Mouse (Mus musculus): ENCODE data around the gene 1810024B03Rik. TPM values are rescaled to one million over a fixed set of nuclear protein-coding genes. Genes with fewer than 3 reads are reported as not detected.
A peak's percentile ranks its signal among the peaks of the same experiment; 100 is the strongest.

Gene 1810024B03Rik
- total RNA-seq (2014; rRNA removed) (0.66 TPM in 1 of 2 replicates, not detected in the other), polyA plus RNA-seq (2015; fragmentation: Nextera tagmentation; extraction: Ambion mirVana) (0.96 and 1.2 TPM in 2 replicates)

- peak; percentile 97 for ATAC-seq (ENCODE audit: low FRiP score)
- peaks cover 24% of the 10 kb centered on the region for H3K36me3 ChIP-seq (ENCODE audit: insufficient read depth, low read length)
- H3K9me3 ChIP-seq (ENCODE audit: low read length) = no peaks in the 10 kb centered on the region
- H3K27ac ChIP-seq (ENCODE audit: low read depth, low read length) = peak within 1 kb of the TSS; percentile 73
- H3K4me2 ChIP-seq (ENCODE audit: low read depth, low read length, poor library complexity, severe bottlenecking) = peak within 1 kb of the TSS; percentile 76
- peak; percentile 98 for DNase-seq (ENCODE audit: low spot score)
- no peak for TF ChIP-seq CTCF (IDR thresholded peaks at IDR 0.05)
- no peaks in the 10 kb centered on the region for H3K27me3 ChIP-seq (ENCODE audit: insufficient read depth, low read length)
- H3K4me1 ChIP-seq (ENCODE audit: insufficient read depth, low read length) = 0 out of 2 replicates have a peak, but pooled peaks cover 6% of the 10 kb centered on the region
- peak within 1 kb of the TSS; percentile 80 for H3K9ac ChIP-seq (replicated peaks; ENCODE audit: low read length, poor library complexity, severe bottlenecking)
- 13% methylated on average over 36 of the region's 36 CpGs for WGBS
- H3K4me3 ChIP-seq (ENCODE audit: low read depth, low read length) = peak within 1 kb of the TSS; percentile 82
Measured at GRCm38 (mm10) chr2:127207547-127208451, at the start of gene 1810024B03Rik, which contains the start of gene Snrnp200. 1810024B03Rik (minus strand) TSS chr2:127208280. Snrnp200 (plus strand) TSS chr2:127208386.

- H3K4me1 ChIP-seq (ENCODE audit: insufficient read depth, low read length) = no peaks in the 10 kb centered on the region; the same call in 1 of the 2 replicates
- 92% methylated on average over 6 of the region's 6 CpGs for WGBS
- H3K9me3 ChIP-seq (ENCODE audit: low read length) = no peaks in the 10 kb centered on the region
- DNase-seq (ENCODE audit: low spot score) (no peak), ATAC-seq (ENCODE audit: low FRiP score) (no peak)
- peaks cover 30% of the 10 kb centered on the region for H3K36me3 ChIP-seq (ENCODE audit: insufficient read depth, low read length)
- no peaks in the 10 kb centered on the region for H3K27me3 ChIP-seq (ENCODE audit: insufficient read depth, low read length)
- TF ChIP-seq CTCF (IDR thresholded peaks at IDR 0.05) = no peak
- H3K4me3 ChIP-seq (ENCODE audit: low read depth, low read length) = no peak overlapping the region
- H3K4me2 ChIP-seq (ENCODE audit: low read depth, low read length, poor library complexity, severe bottlenecking) = no peak overlapping the region
- no peak overlapping the region for H3K9ac ChIP-seq (replicated peaks; ENCODE audit: low read length, poor library complexity, severe bottlenecking)
- no peak overlapping the region for H3K27ac ChIP-seq (ENCODE audit: low read depth, low read length)
Measured at GRCm38 (mm10) chr2:127255294-127255693, 47.2 kb upstream of the 1810024B03Rik start.

DNA sequence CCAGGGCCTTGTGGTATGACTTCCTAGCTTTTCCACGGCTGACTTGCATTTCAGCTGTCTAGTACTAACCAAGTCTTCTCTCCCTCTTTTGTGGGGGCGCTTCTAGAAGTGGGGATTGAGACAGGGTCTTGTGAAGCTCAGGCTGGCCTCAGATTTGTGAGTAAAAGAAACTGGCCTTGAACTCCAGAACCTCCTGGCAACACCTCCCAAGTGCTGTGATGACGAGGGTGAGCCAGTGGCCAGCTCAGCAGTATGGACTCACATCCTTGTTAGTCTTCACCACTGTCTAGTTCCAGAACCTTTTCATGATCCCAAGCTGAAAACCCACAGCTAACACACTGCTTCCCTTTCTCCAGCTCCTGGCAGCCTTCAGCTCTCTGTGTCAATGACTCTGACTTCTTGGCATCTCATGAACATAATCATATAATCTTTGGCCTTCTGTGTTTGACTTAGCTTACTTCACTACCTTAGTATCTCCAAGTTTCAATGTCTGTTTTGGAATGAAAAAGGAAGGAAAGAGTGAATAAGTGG lies 46.6 kb upstream of the 1810024B03Rik start:
- H3K4me2 ChIP-seq (ENCODE audit: low read depth, low read length, poor library complexity, severe bottlenecking) = no peak overlapping the region
- ATAC-seq (ENCODE audit: low FRiP score) (no peak), DNase-seq (ENCODE audit: low spot score) (no peak)
- no peaks in the 10 kb centered on the region for H3K9me3 ChIP-seq (ENCODE audit: low read length)
- no peaks in the 10 kb centered on the region for H3K27me3 ChIP-seq (ENCODE audit: insufficient read depth, low read length)
- no peak overlapping the region for H3K4me3 ChIP-seq (ENCODE audit: low read depth, low read length)
- no peak overlapping the region for H3K27ac ChIP-seq (ENCODE audit: low read depth, low read length)
- peaks cover under 1% of the 10 kb centered on the region; the same call in 1 of the 2 replicates for H3K4me1 ChIP-seq (ENCODE audit: insufficient read depth, low read length)
- H3K9ac ChIP-seq (replicated peaks; ENCODE audit: low read length, poor library complexity, severe bottlenecking) = no peak overlapping the region
- WGBS = 92% methylated on average over 3 of the region's 3 CpGs
- H3K36me3 ChIP-seq (ENCODE audit: insufficient read depth, low read length) = peaks cover 26% of the 10 kb centered on the region
- no peak for TF ChIP-seq CTCF (IDR thresholded peaks at IDR 0.05)

GRCm38 (mm10) chr2:127252787-127253186 lies 44.7 kb upstream of the 1810024B03Rik start:
- H3K36me3 ChIP-seq (ENCODE audit: insufficient read depth, low read length) = peaks cover 12% of the 10 kb centered on the region
- H3K9ac ChIP-seq (replicated peaks; ENCODE audit: low read length, poor library complexity, severe bottlenecking) = no peak overlapping the region
- H3K9me3 ChIP-seq (ENCODE audit: low read length) = no peaks in the 10 kb centered on the region
- no peak overlapping the region for H3K27ac ChIP-seq (ENCODE audit: low read depth, low read length)
- 91% methylated on average over 5 of the region's 5 CpGs for WGBS
- H3K4me3 ChIP-seq (ENCODE audit: low read depth, low read length) = no peak overlapping the region
- H3K4me2 ChIP-seq (ENCODE audit: low read depth, low read length, poor library complexity, severe bottlenecking) = no peak overlapping the region
- H3K27me3 ChIP-seq (ENCODE audit: insufficient read depth, low read length) = no peaks in the 10 kb centered on the region
- DNase-seq (ENCODE audit: low spot score) (no peak), ATAC-seq (ENCODE audit: low FRiP score) (no peak)
- TF ChIP-seq CTCF (IDR thresholded peaks at IDR 0.05) = no peak
- H3K4me1 ChIP-seq (ENCODE audit: insufficient read depth, low read length) = peaks cover 5% of the 10 kb centered on the region; the same call in 1 of the 2 replicates

DNA sequence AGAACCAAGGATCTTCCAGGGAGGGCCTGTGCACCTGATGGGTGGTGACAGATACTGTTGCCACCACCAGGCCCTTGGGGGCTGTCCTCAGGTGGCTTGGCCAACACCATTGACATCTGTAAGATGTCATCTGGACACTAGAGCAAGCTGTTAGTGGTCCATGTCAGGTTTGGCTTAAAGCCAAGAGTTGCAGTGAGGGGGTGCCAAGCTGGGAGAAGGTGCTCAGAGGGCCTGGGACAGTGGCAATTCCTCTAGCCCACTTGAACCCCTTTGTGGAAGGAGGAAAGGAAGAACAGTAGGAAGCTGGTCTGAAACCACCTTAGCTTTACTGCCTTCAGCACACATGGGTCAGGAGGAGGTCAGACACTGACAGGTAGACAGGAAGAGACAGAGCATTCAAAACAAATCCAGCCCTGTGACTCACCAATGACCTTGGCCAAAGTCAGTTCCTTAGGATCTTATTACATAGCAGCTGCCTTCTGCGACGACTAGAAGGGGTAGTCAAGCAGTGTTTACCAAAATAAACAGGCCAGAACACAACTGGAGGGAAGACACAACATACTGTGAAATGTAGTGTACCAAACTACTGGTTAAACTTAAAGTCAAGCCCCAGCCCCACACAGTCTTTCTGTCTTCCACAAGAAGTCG lies 43.9 kb upstream of the 1810024B03Rik start:
- Histone ChIP-seq H3K4me2 (ENCODE audit: low read depth, low read length, poor library complexity, severe bottlenecking) (no peak overlapping the region), H3K4me3 (ENCODE audit: low read depth, low read length) (no peak overlapping the region), H3K36me3 (ENCODE audit: insufficient read depth, low read length) (peaks cover 5% of the 10 kb centered on the region), H3K4me1 (ENCODE audit: insufficient read depth, low read length) (peaks cover 5% of the 10 kb centered on the region; the same call in 1 of the 2 replicates), H3K27ac (ENCODE audit: low read depth, low read length) (no peak overlapping the region), H3K27me3 (ENCODE audit: insufficient read depth, low read length) (no peaks in the 10 kb centered on the region), H3K9me3 (ENCODE audit: low read length) (no peaks in the 10 kb centered on the region), H3K9ac (replicated peaks; ENCODE audit: low read length, poor library complexity, severe bottlenecking) (no peak overlapping the region)
- ATAC-seq (ENCODE audit: low FRiP score) = no peak
- no peak for TF ChIP-seq CTCF (IDR thresholded peaks at IDR 0.05)
- DNase-seq (ENCODE audit: low spot score) = no peak
- 93% methylated on average over 3 of the region's 3 CpGs for WGBS

Data from midbrain, postnatal 0 days (tissue).